Mouse (Mus musculus) stomach, embryonic 14.5 days (tissue): ENCODE measurements around the gene Hes7. TPM values are rescaled to one million over a fixed set of nuclear protein-coding genes. Genes with fewer than 3 reads are reported as not detected.

ENCODE experiments used
- ATAC-seq: fragments of 200-750 bp; cut with Nextera tagmentation; 2 replicates; pipeline ENCODE4 v1.8.0; 2017; ENCODE audit warnings: low read depth, moderate TSS enrichment; ENCODE audit not compliant: insufficient number of reproducible peaks, insufficient read depth, low FRiP score
- H3K27ac ChIP-seq: fragments of 300-500 bp; sonication (generic); 2 replicates; pipeline ENCODE4 v1.5.1; 2014; ENCODE audit warnings: mild to moderate bottlenecking, low read length, moderate library complexity, mixed read lengths
- H3K27me3 ChIP-seq: fragments of 300-500 bp; sonication (generic); 2 replicates; pipeline ENCODE4 v1.6.1; 2014; ENCODE audit warnings: low read length, control low read depth, mixed read lengths; ENCODE audit not compliant: control insufficient read depth, insufficient read depth
- H3K36me3 ChIP-seq: fragments of 300-500 bp; sonication (generic); 2 replicates; pipeline ENCODE4 v1.6.1; 2014; ENCODE audit warnings: mild to moderate bottlenecking, control low read depth, low read length, moderate library complexity, mixed read lengths; ENCODE audit not compliant: control insufficient read depth, insufficient read depth
- H3K4me1 ChIP-seq: fragments of 300-500 bp; sonication (generic); 2 replicates; pipeline ENCODE4 v1.6.1; 2014; ENCODE audit warnings: low read length, control low read depth, mixed read lengths; ENCODE audit not compliant: control insufficient read depth, insufficient read depth
- H3K4me2 ChIP-seq: fragments of 300-500 bp; sonication (generic); replicated peaks from 2 replicates; pipeline ENCODE4 v1.6.1; 2014; ENCODE audit warnings: low read depth, low read length, control low read depth
- H3K4me3 ChIP-seq: fragments of 300-500 bp; sonication (generic); 2 replicates; pipeline ENCODE4 v1.5.1; 2014; ENCODE audit warnings: low read depth, low read length, control low read depth
- H3K9ac ChIP-seq: fragments of 300-500 bp; sonication (generic); replicated peaks from 2 replicates; pipeline ENCODE4 v1.6.1; 2014; ENCODE audit warnings: low read depth, mild to moderate bottlenecking, control low read depth, low read length, moderate library complexity, mixed read lengths
- H3K9me3 ChIP-seq: fragments of 300-500 bp; sonication (generic); 2 replicates; pipeline ENCODE4 v1.6.1; 2016; ENCODE audit warnings: low read depth, low read length, control low read depth; ENCODE audit not compliant: control insufficient read depth
- WGBS: fragments of 180-500 bp; shearing (Covaris S2); extraction: QIAGEN DNeasy Blood & Tissue Kit; methylation state at CpG from one replicate; pipeline ENCODE4 v1.1.7; 2014; 5-methylcytosine and 5-hydroxymethylcytosine counted together
- polyA plus RNA-seq: library from polyadenylated mRNA; unstranded; fragments of >200 nt; fragmentation: Nextera tagmentation; extraction: Ambion mirVana; gene quantifications from 2 replicates; pipeline ENCODE4 v1.2.1, GENCODE M21; 2014

Hes7 gene
- polyA plus RNA-seq, 1 experiment from 2014 or later: 0.54 TPM

- Histone ChIP-seq H3K4me2 (peak overlapping the region; percentile 83), H3K9me3 (no peaks in the 10 kb centered on the region), H3K27me3 (no peaks in the 10 kb centered on the region), H3K4me3 (peak overlapping the region; percentile 46), H3K36me3 (peaks cover 19% of the 10 kb centered on the region), H3K27ac (peak overlapping the region; percentile 88), H3K4me1 (peaks cover 31% of the 10 kb centered on the region), H3K9ac (0 out of 2 replicates have a peak overlapping the region, but pooled peaks have one; percentile 26)
- WGBS: 2% methylated on average over 28 of the region's 29 CpGs
- peak; percentile 50 for ATAC-seq
These were observed 23.0 kb upstream of the Hes7 start for GRCm38 (mm10) chr11:69096987-69097900.

- no peak overlapping the region for H3K9ac ChIP-seq
- no peak for ATAC-seq
- peak overlapping the region; percentile 83 for H3K4me2 ChIP-seq
- no peaks in the 10 kb centered on the region for H3K27me3 ChIP-seq
- H3K4me3 ChIP-seq: peak overlapping the region; percentile 52
- no peaks in the 10 kb centered on the region for H3K9me3 ChIP-seq
- peaks cover 31% of the 10 kb centered on the region for H3K4me1 ChIP-seq
- peak overlapping the region; percentile 88 for H3K27ac ChIP-seq
- peaks cover 25% of the 10 kb centered on the region for H3K36me3 ChIP-seq
- 27% methylated on average over 8 of the region's 8 CpGs for WGBS
These were observed 22.0 kb upstream of the Hes7 start for GRCm38 (mm10) chr11:69098039-69098761.

GRCm38 (mm10) chr11:69098762-69099091 lies 21.5 kb upstream of the Hes7 start:
- H3K4me1 ChIP-seq: peaks cover 31% of the 10 kb centered on the region
- H3K9ac ChIP-seq: peak overlapping the region; percentile 55
- peak overlapping the region; percentile 88 for H3K27ac ChIP-seq
- ATAC-seq: peak; percentile 16; the same call in 1 of the 2 replicates
- H3K9me3 ChIP-seq: no peaks in the 10 kb centered on the region
- H3K4me2 ChIP-seq: peak overlapping the region; percentile 83
- peaks cover 30% of the 10 kb centered on the region for H3K36me3 ChIP-seq
- under 1% methylated on average over 19 of the region's 19 CpGs for WGBS
- no peaks in the 10 kb centered on the region for H3K27me3 ChIP-seq
- H3K4me3 ChIP-seq: peak overlapping the region; percentile 52

- 1% methylated on average over 22 of the region's 22 CpGs for WGBS
- ATAC-seq: no peak
- H3K36me3 ChIP-seq: peaks cover 36% of the 10 kb centered on the region
- H3K27ac ChIP-seq: peak overlapping the region; percentile 88
- peak overlapping the region; percentile 83 for H3K4me2 ChIP-seq
- H3K9me3 ChIP-seq: no peaks in the 10 kb centered on the region
- peak overlapping the region; percentile 52 for H3K4me3 ChIP-seq
- H3K9ac ChIP-seq: peak overlapping the region; percentile 55
- H3K4me1 ChIP-seq: peaks cover 29% of the 10 kb centered on the region
- no peaks in the 10 kb centered on the region for H3K27me3 ChIP-seq
These were observed 20.9 kb upstream of the Hes7 start for GRCm38 (mm10) chr11:69099177-69099914.

GRCm38 (mm10) chr11:69099915-69100345 lies 20.3 kb upstream of the Hes7 start:
- H3K27me3 ChIP-seq: no peaks in the 10 kb centered on the region
- H3K4me2 ChIP-seq: peak overlapping the region; percentile 83
- H3K36me3 ChIP-seq: peaks cover 42% of the 10 kb centered on the region
- H3K9me3 ChIP-seq: no peaks in the 10 kb centered on the region
- peak overlapping the region; percentile 22; the same call in 1 of the 2 replicates for H3K9ac ChIP-seq
- WGBS: under 1% methylated on average over 23 of the region's 23 CpGs
- peak overlapping the region; percentile 52 for H3K4me3 ChIP-seq
- peak overlapping the region; percentile 88 for H3K27ac ChIP-seq
- peaks cover 29% of the 10 kb centered on the region for H3K4me1 ChIP-seq
- ATAC-seq: peak; percentile 7; the same call in 1 of the 2 replicates

- Histone ChIP-seq H3K9ac (no peak overlapping the region), H3K4me1 (peaks cover 29% of the 10 kb centered on the region), H3K9me3 (no peaks in the 10 kb centered on the region), H3K36me3 (peaks cover 48% of the 10 kb centered on the region), H3K4me3 (peak overlapping the region; percentile 52; the same call in 1 of the 2 replicates), H3K4me2 (peak overlapping the region; percentile 83), H3K27me3 (no peaks in the 10 kb centered on the region), H3K27ac (no peak overlapping the region)
- WGBS: 90% methylated on average over 20 of the region's 20 CpGs
- no peak for ATAC-seq
These were observed 19.4 kb upstream of the Hes7 start for GRCm38 (mm10) chr11:69100639-69101360.

- H3K4me3 ChIP-seq: no peak overlapping the region
- peaks cover 58% of the 10 kb centered on the region for H3K36me3 ChIP-seq
- no peak overlapping the region for H3K4me2 ChIP-seq
- no peak for ATAC-seq
- no peak overlapping the region for H3K9ac ChIP-seq
- H3K9me3 ChIP-seq: no peaks in the 10 kb centered on the region
- 89% methylated on average over 21 of the region's 21 CpGs for WGBS
- H3K4me1 ChIP-seq: peaks cover 26% of the 10 kb centered on the region
- no peak overlapping the region for H3K27ac ChIP-seq
- no peaks in the 10 kb centered on the region for H3K27me3 ChIP-seq
These were observed 18.4 kb upstream of the Hes7 start for GRCm38 (mm10) chr11:69101604-69102402.
